Mouse (Mus musculus): ENCODE measurements at regions not wholly inside any gene's neighbourhood (a gene's known extent, or its start where the extent isn't known, plus 50 kb on each side); places are given as distances from the start of the nearest gene placed in this dataset.

- 72% methylated on average over 2 of the region's 2 CpGs for WGBS
- no peaks in the 10 kb centered on the region for H3K4me1 ChIP-seq
- no peaks in the 10 kb centered on the region for H3K36me3 ChIP-seq
- no peaks in the 10 kb centered on the region for H3K27me3 ChIP-seq
- ATAC-seq (ENCODE audit: low FRiP score) = no peak
- no peaks in the 10 kb centered on the region for H3K9me3 ChIP-seq (replicated peaks)
- H3K4me3 ChIP-seq = no peak overlapping the region
- no peak overlapping the region for H3K27ac ChIP-seq
- H3K4me2 ChIP-seq (replicated peaks) = no peak overlapping the region
- H3K9ac ChIP-seq = no peak overlapping the region
Observed at GRCm38 (mm10) chr8:56784441-56784840, 233.6 kb downstream of the Fbxo8 start.

DNA sequence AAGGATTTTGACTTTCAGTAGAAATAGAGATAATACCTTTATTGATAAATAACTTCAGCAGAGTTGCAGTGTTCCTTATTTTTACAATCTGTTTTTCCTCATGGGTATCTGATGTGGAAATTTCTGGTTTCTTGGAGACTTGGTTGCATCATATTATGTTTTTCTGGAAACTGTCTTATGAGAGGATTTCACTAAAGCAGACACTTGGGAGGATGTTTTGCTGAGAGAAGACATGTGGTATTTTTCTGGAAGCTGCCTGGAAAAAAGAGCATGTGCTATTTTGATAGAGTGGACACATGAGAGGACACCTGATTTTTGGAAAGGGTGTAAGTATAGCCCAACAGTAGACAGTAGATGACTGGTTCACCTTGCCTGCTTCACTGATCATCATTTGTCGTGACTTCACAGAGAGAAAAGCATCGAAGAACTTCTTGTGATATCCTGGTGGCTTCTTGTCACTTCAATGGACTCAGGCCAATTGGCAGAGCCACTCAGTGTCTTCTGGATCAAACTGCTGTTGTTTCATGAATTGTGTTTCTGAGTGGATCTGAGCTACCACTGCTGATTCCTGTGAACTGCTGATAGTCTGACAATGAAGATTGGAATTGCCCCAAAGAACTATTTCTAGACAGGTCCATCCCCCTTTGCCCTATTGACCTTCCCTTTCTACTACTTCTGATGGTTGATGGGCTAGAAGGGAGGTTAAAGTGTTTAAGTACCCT is 238.8 kb downstream of the Fbxo8 start:
- no peak overlapping the region for H3K4me2 ChIP-seq (replicated peaks)
- ATAC-seq (ENCODE audit: low FRiP score) = no peak
- no peaks in the 10 kb centered on the region for H3K4me1 ChIP-seq
- H3K9me3 ChIP-seq (replicated peaks) = no peaks in the 10 kb centered on the region
- H3K4me3 ChIP-seq = no peak overlapping the region
- WGBS = 92% methylated on average over 2 of the region's 2 CpGs
- no peak overlapping the region for H3K9ac ChIP-seq
- no peaks in the 10 kb centered on the region for H3K36me3 ChIP-seq
- H3K27ac ChIP-seq = no peak overlapping the region
- H3K27me3 ChIP-seq = no peaks in the 10 kb centered on the region

DNA sequence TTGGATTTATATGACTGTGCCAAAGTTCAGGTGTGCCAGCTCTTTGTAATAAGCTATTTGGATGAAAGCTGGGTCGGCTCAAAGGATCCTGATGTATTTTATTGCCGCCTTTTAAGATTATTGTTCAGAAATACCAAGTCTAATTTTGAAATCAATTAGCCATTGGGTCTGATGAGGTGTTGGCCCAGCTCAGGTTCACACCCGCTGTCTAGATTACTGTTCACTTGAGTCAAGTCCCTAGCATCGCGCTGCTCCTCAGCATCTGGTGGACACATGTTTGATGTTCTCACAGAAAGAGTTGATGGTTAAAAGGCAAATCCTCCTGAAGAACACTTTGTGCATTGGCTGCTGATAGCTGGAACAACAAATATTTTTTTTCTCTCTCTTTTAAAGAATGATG is 281.8 kb downstream of the Fbxo8 start:
- ATAC-seq (ENCODE audit: low FRiP score) = no peak

DNA sequence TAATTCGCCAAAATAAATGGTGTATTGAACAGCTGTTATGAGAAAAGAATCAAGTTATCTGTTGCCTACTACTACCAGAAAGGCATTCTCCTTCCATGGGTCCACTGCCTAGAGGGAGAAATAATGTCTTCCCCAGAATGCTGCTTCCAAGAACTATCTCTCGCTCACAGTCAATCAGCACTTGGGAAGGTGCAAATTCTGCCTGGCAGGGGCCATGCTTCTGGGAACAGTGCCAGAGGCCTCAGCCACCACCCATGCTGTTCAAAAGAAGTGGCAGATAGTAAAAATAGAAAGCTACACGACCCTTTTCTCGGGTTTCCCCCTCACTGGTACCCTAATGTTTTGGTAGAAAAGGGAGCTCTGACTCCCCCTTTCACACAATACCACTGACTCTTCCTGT is 282.2 kb downstream of the Fbxo8 start:
- H3K36me3 ChIP-seq = no peaks in the 10 kb centered on the region
- no peaks in the 10 kb centered on the region for H3K9me3 ChIP-seq (replicated peaks)
- no peak overlapping the region for H3K4me2 ChIP-seq (replicated peaks)
- no peaks in the 10 kb centered on the region for H3K4me1 ChIP-seq
- 47% methylated on average over 4 of the region's 4 CpGs for WGBS
- no peak overlapping the region for H3K27ac ChIP-seq
- H3K27me3 ChIP-seq = no peaks in the 10 kb centered on the region
- H3K9ac ChIP-seq = no peak overlapping the region
- ATAC-seq (ENCODE audit: low FRiP score) = no peak
- no peak overlapping the region for H3K4me3 ChIP-seq

More for the DNA sequence above, 281.8 kb downstream of the Fbxo8 start:
- whole genome bisulfite sequencing = 79% methylated on average over 5 of the region's 5 CpGs
- Histone ChIP-seq H3K4me1 (no peaks in the 10 kb centered on the region), H3K36me3 (no peaks in the 10 kb centered on the region), H3K27me3 (no peaks in the 10 kb centered on the region), H3K9me3 (replicated peaks) (no peaks in the 10 kb centered on the region), H3K4me3 (no peak overlapping the region), H3K9ac (no peak overlapping the region), H3K4me2 (replicated peaks) (no peak overlapping the region), H3K27ac (no peak overlapping the region)

DNA sequence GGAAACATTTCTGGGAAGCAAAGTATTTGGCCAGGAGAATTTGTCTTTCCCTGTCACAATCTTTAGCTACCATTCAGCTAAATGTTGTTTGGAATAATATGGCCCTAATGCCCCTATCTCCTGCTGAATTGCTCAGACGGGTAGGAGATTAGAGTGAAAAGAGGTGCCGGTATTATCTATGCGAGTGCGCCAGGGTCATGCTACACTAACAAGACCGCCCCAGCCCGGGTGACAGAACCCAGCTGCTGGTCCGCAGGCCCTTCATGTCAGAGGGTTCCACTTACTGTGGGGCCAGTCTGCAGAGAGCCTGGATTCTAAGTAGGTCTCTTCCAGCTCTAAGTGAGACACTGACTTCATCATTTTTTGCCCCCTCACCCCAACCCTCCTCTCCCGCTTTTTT is 332.6 kb downstream of the Fbxo8 start:
- H3K27ac ChIP-seq = no peak overlapping the region
- H3K4me2 ChIP-seq (replicated peaks) = no peak overlapping the region
- H3K36me3 ChIP-seq = no peaks in the 10 kb centered on the region
- no peak overlapping the region for H3K9ac ChIP-seq
- no peaks in the 10 kb centered on the region for H3K9me3 ChIP-seq (replicated peaks)
- no peak for ATAC-seq (ENCODE audit: low FRiP score)
- H3K27me3 ChIP-seq = no peaks in the 10 kb centered on the region
- H3K4me3 ChIP-seq = no peak overlapping the region
- H3K4me1 ChIP-seq = no peaks in the 10 kb centered on the region
- WGBS = 54% methylated on average over 8 of the region's 8 CpGs

DNA sequence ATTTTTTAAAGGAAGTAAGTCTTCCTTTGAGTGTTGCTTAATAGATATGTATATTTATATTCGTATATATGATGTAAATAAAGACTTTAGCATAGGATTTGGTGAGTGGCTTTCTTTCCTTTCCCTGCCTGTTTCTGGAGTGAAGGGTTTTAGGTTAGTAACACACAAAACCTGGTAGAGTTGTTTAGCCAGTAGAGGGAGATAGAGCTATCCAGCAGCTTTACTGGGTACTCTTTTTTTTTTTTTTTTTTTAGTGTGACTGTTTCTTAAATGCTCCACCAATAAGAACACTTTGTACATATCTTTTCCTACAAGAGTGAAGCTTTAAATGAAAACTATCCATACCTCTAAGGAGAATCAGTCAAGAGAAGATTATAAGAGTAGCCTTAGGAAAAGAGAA is 333.3 kb downstream of the Fbxo8 start:
- H3K27ac ChIP-seq = no peak overlapping the region

DNA sequence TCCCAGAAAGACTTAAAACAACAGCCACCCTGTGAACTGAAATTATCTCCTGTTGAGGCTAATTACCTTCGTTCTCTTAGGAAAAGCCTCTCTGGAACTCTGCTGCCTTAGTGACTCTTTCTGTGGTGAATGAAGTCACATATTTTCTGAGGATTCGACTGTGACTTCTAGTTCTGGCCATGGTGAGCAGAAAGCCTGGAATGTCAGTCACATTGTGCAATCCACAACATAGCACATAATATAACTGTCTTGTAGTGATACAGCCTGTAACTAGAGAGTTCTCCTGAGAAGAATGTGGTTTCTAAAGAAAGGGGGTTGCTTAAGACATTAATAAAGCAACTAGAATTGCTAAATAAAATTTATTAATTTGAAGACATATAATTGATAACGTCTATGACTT is 342.7 kb downstream of the Fbxo8 start:
- H3K9ac ChIP-seq = no peak overlapping the region
- no peak overlapping the region for H3K4me3 ChIP-seq
- H3K27me3 ChIP-seq = no peaks in the 10 kb centered on the region
- H3K27ac ChIP-seq = no peak overlapping the region
- no peaks in the 10 kb centered on the region for H3K9me3 ChIP-seq (replicated peaks)
- WGBS = 69% methylated on average over 3 of the region's 3 CpGs
- no peak overlapping the region for H3K4me2 ChIP-seq (replicated peaks)
- no peaks in the 10 kb centered on the region for H3K4me1 ChIP-seq
- no peak for ATAC-seq (ENCODE audit: low FRiP score)
- H3K36me3 ChIP-seq = no peaks in the 10 kb centered on the region

More for the DNA sequence above, 333.3 kb downstream of the Fbxo8 start:
- Histone ChIP-seq H3K9ac (no peak overlapping the region), H3K4me1 (no peaks in the 10 kb centered on the region), H3K4me2 (replicated peaks) (no peak overlapping the region), H3K9me3 (replicated peaks) (no peaks in the 10 kb centered on the region), H3K4me3 (no peak overlapping the region), H3K36me3 (no peaks in the 10 kb centered on the region), H3K27me3 (no peaks in the 10 kb centered on the region)
- no peak for ATAC-seq (ENCODE audit: low FRiP score)
- WGBS = 31% methylated on average over 1 of the region's 1 CpGs

GRCm38 (mm10) chr8:56915362-56915761 is 364.5 kb downstream of the Fbxo8 start:
- ATAC-seq (ENCODE audit: low FRiP score) = no peak
- H3K4me2 ChIP-seq (replicated peaks) = no peak overlapping the region
- H3K36me3 ChIP-seq = no peaks in the 10 kb centered on the region
- no peaks in the 10 kb centered on the region for H3K27me3 ChIP-seq
- WGBS = 83% methylated on average over 5 of the region's 5 CpGs
- no peaks in the 10 kb centered on the region for H3K4me1 ChIP-seq
- no peak overlapping the region for H3K9ac ChIP-seq
- no peaks in the 10 kb centered on the region for H3K9me3 ChIP-seq (replicated peaks)
- no peak overlapping the region for H3K27ac ChIP-seq
- H3K4me3 ChIP-seq = no peak overlapping the region

GRCm38 (mm10) chr8:56915989-56916388 is 365.1 kb downstream of the Fbxo8 start:
- no peak for ATAC-seq (ENCODE audit: low FRiP score)
- Histone ChIP-seq H3K27me3 (no peaks in the 10 kb centered on the region), H3K27ac (no peak overlapping the region), H3K4me2 (replicated peaks) (no peak overlapping the region), H3K4me3 (no peak overlapping the region), H3K36me3 (no peaks in the 10 kb centered on the region), H3K9ac (no peak overlapping the region), H3K9me3 (replicated peaks) (no peaks in the 10 kb centered on the region), H3K4me1 (no peaks in the 10 kb centered on the region)
- 76% methylated on average over 5 of the region's 5 CpGs for WGBS

DNA sequence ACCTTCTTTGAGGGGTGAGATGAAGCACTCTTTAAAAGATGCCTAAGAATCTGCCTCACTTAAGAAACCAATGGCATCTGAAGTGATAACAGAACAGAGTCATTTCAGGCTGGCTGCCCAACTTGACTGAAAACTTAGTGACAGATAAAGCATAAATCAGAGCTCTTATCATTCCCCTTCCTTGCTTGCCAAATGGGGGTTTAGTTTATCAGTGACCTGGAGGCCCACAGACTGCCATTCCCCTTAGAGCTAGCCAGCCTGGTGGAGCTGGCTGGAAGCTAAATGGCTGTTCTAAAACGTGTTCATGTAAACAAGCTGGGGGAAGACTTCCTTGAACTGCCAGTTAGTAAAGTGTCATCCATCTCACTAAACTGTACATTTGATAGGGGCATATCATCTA is 373.8 kb downstream of the Fbxo8 start:
- Histone ChIP-seq H3K27ac (no peak overlapping the region), H3K4me3 (no peak overlapping the region), H3K4me1 (no peaks in the 10 kb centered on the region), H3K27me3 (no peaks in the 10 kb centered on the region), H3K4me2 (replicated peaks) (no peak overlapping the region), H3K9ac (no peak overlapping the region), H3K9me3 (replicated peaks) (no peaks in the 10 kb centered on the region), H3K36me3 (no peaks in the 10 kb centered on the region)
- 19% methylated on average over 1 of the region's 1 CpGs for WGBS
- no peak for ATAC-seq (ENCODE audit: low FRiP score)

GRCm38 (mm10) chr8:56927166-56927565 is 376.3 kb downstream of the Fbxo8 start:
- H3K4me1 ChIP-seq = no peaks in the 10 kb centered on the region
- no peak for ATAC-seq (ENCODE audit: low FRiP score)
- H3K36me3 ChIP-seq = no peaks in the 10 kb centered on the region
- no peak overlapping the region for H3K4me2 ChIP-seq (replicated peaks)
- H3K27me3 ChIP-seq = no peaks in the 10 kb centered on the region
- H3K27ac ChIP-seq = no peak overlapping the region
- H3K4me3 ChIP-seq = no peak overlapping the region
- WGBS = 89% methylated on average over 1 of the region's 1 CpGs
- H3K9ac ChIP-seq = no peak overlapping the region
- H3K9me3 ChIP-seq (replicated peaks) = no peaks in the 10 kb centered on the region

DNA sequence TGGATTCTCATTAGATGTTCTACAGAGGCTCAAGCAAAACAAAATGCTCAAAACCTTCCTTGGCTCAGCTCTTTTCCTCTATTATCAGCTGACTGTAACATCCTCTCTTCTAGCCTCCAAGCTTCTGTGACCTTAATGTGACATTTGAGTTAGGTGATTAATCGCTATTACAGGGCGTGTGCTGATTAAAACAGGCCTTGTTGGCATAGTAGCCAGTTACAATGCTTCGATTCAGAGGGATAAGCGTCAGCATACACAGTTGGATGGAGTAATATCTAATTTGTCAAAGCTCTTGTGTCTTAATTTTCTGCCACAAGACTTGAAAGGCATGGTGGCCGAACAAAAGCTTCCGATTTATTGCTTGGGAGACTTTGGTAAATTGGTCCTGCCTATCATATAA is 378.2 kb downstream of the Fbxo8 start:
- Histone ChIP-seq H3K9ac (no peak overlapping the region), H3K27me3 (no peaks in the 10 kb centered on the region), H3K4me1 (no peaks in the 10 kb centered on the region), H3K27ac (no peak overlapping the region), H3K4me3 (no peak overlapping the region), H3K4me2 (replicated peaks) (no peak overlapping the region), H3K9me3 (replicated peaks) (no peaks in the 10 kb centered on the region), H3K36me3 (no peaks in the 10 kb centered on the region)
- 54% methylated on average over 6 of the region's 6 CpGs for WGBS
- no peak for ATAC-seq (ENCODE audit: low FRiP score)

- ATAC-seq (ENCODE audit: low FRiP score) = no peak
- H3K27me3 ChIP-seq = no peaks in the 10 kb centered on the region
- no peak overlapping the region for H3K4me3 ChIP-seq
- no peaks in the 10 kb centered on the region for H3K36me3 ChIP-seq
- H3K27ac ChIP-seq = no peak overlapping the region
- H3K9me3 ChIP-seq (replicated peaks) = no peaks in the 10 kb centered on the region
- no peaks in the 10 kb centered on the region for H3K4me1 ChIP-seq
- 67% methylated on average over 6 of the region's 6 CpGs for WGBS
- H3K4me2 ChIP-seq (replicated peaks) = no peak overlapping the region
- no peak overlapping the region for H3K9ac ChIP-seq
Observed at GRCm38 (mm10) chr8:56932421-56932820, 381.5 kb downstream of the Fbxo8 start.

Measured in hindbrain, embryonic 12.5 days (tissue).